Mouse (Mus musculus) natural killer cell, adult 2 months (primary cell): ENCODE measurements at regions not wholly inside any gene's neighbourhood (a gene's known extent, or its start where the extent isn't known, plus 50 kb on each side); places are given as distances from the start of the nearest gene placed in this dataset.

Source experiments
- DNase-seq, 2 experiments: peaks; one replicate each; pipeline ENCODE4 v3.0.0; 2022; ENCODE audit warnings: low spot score in 2 of 2

GRCm38 (mm10) chr4:152731988-152732387 is 254.3 kb upstream of the Kcnab2 start:
- DNase-seq = no peak

DNA sequence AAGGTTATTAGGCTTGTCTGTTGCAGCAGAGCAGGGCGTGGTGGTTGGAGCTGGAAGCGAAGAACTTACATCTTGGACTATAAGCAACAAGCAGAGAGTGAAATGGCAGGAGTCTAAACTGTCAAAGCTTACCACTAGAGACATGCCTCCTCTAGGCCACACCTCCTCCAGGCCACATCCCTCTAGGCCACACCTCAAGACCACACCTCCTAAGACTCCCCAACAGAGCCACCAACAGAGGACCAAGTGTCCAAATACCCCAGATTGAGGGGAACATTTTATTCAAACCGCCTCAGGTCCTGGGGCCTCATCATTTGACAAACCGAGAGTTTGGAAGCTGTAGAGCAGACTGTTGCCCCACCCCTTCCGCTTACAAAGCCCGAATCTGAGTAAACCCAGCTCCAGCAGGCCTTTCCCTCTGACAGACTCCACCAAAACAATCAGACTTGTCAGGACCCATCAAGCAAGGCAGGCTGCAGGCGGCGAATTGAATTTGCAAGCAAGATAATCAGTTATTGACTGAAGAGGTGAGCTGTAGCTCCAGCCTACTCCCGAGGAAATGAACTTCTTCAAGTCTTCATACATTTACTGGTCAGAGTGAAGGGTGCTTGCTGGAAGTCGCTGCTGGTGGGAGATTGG is 253.5 kb upstream of the Kcnab2 start:
- no peak for DNase-seq

DNA sequence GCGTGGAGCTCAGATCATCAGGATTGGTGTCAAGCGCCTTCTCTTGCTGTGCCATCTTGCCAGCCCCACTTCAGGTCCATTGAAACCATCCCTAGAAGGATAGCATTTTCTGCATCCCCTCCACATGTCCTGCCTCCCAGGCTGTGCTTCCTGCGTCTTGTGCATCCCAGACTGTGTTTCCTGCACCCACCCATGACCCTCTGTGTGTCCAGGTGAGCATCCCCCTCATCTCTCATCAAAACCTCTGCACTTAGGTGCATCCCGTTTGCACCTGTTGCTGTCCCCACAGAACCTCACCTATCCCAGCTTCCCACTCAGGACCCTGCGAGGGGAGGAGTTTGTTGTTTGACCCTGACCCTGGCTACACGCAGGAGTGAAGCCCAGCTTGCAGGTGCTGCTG is 251.8 kb upstream of the Kcnab2 start:
- no peak for DNase-seq

- DNase-seq = no peak
Observed at GRCm38 (mm10) chr4:152725881-152726280, 248.2 kb upstream of the Kcnab2 start.

DNA sequence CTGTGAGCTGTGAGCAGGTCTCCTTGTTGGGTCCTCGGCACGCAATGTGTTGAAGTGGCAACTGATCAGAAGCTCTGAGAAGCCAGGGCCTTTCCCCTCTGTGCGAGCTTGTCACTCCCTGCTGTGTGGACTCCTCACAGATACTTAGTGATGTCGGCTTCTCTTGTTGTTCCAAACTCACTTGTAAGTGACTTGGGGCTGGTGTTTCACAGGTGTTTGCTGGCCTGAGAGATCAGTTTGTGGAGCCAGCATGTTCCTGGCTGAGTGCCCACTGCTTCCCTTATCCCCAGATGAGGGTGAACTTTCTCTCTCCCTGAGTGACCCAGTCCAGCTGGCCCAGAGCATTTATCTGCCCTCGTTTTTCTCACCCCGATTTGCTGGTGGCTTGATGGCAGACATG is 247.8 kb upstream of the Kcnab2 start:
- no peak for DNase-seq

GRCm38 (mm10) chr4:152724741-152725140 is 247.1 kb upstream of the Kcnab2 start:
- DNase-seq = no peak

DNA sequence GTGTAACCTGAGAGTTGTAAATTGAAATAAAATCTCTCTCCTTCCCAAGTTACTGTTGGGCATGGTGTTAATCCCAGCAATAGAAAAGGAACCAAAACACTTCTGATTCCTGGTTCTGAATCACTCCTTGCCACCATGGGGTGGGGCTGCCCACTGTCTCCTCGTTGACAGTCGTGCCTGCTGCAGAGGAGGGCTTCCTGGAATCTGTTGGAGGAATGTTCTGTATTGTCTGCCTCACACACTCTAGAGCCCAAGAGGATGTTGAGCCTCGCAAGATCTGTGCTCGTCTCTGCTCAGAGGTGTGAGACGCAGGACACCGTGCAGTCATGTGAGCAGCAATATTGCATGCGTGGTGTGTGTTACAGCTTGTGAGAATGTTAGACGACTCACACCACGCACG is 246.4 kb upstream of the Kcnab2 start:
- no peak for DNase-seq

DNA sequence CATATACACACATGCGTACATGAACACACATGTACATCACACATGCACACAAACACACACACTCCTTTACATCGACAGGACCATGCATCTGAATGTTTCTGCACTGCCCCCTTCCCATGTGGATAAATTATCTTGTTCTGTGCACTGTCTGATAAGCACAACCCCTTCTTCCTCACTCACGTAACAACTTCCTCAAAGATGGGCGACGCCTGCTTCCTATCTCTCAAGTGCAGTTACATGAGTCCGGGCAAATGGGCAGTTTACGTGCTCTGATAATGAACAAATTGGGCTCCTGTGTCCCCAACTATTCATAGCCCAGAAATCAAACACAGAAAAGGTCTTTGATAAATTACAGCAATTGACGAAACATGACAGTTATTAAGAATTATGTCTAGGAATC is 242.9 kb upstream of the Kcnab2 start:
- no peak for DNase-seq

- DNase-seq = no peak
Observed at GRCm38 (mm10) chr4:152719416-152720127, 241.9 kb upstream of the Kcnab2 start.

DNA sequence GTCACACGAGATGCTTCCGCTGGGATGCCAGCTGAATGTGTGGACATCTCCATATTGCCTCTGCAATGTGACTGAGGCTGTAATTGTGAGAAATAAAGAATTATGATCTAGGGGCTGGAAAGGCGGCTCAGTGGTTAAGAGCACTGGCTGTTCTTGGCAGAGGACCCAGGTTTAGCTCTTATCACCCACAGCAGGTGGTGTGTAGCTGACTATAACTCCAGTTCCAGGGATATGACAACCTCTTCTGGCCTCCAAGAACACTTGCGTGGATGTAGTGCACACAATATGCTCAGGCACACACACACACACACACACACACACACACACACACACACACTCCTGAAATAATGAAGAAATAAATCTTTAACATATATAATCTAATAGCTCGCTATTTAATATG is 232.7 kb upstream of the Kcnab2 start:
- DNase-seq = no peak

- no peak for DNase-seq
Observed at GRCm38 (mm10) chr4:152700217-152700616, 222.5 kb upstream of the Kcnab2 start.

- DNase-seq = no peak
Observed at GRCm38 (mm10) chr4:152697247-152697960, 219.7 kb upstream of the Kcnab2 start.

DNA sequence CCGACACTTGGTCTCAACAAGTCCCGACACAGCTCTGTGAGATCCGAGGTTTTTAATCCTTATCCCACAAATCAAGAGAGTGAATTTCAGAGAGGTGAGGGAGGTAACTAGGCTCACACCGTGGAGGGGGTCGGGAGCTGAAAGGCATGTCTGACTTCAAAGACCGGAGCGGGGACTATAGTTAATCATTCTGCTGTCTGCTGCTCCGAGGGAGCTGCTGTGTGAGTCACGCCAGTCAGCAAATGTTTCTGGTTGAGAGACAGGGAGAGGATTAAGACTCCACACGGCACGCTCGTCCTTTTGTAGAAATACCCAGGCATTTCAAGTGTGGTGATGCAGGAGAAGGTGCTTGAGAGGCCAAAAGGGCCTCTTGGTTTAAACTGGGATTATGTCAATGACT is 214.1 kb upstream of the Kcnab2 start:
- DNase-seq = no peak

GRCm38 (mm10) chr4:152691302-152691701 is 213.6 kb upstream of the Kcnab2 start:
- no peak for DNase-seq

DNA sequence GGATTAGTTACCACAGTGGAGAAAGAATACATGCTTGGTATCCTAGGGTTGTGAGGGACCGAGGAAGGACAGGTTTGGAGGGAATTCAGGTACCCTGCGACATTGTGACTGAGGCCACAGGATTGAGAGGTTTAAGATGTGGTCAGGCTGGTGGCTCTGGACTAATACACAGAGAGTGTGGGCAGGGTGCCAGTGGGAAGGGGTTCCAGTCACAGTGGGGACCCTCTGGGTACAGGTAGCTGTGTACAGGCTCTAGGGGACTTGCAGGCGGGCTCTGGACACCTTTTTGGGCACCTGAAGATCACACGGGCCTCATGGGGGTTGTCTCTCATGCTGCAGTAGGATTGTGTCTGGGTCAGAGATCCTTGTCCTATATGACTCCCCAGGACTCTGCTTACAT is 213.1 kb upstream of the Kcnab2 start:
- no peak for DNase-seq

DNA sequence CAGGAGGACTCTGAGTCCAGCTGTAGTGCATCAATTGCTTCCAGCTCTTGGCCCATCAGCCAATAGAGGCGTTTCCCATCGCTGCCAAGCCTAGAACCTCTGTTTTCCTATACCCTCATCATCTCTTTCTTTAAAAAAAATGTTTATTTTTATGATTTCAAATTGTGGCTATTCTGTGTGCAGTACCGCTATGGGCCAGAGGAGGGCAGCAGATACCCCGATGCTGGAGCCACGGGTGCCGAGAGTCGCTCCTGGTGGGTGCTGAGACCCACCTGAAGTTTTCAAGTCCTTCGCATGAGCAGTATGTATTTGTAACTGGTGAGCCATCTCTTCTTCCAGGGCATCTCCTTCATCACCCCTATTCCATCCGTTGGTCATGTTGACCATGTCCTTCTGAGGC is 212.2 kb upstream of the Kcnab2 start:
- DNase-seq = no peak

GRCm38 (mm10) chr4:152686509-152687081 is 208.9 kb upstream of the Kcnab2 start:
- DNase-seq = no peak

DNA sequence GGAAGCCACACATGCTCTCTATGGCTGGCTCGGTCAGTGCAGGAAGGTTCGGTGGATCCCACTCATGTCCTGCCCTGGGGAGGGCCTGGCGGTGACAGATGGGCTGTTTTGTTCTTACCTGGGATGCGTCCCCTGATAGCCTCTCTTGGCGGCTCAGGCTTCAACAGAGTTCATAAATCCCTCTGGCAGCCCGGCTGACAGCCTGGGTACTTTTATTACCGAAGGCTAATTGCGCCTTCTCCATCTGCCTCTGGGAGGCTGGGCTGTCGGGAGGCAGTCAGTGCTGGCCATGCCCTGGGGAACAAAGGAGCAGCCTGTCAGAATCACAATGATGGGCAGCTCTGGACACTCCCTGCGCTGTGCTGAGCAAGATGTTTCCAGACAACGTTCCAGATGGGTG is 196.5 kb upstream of the Kcnab2 start:
- DNase-seq = no peak

DNA sequence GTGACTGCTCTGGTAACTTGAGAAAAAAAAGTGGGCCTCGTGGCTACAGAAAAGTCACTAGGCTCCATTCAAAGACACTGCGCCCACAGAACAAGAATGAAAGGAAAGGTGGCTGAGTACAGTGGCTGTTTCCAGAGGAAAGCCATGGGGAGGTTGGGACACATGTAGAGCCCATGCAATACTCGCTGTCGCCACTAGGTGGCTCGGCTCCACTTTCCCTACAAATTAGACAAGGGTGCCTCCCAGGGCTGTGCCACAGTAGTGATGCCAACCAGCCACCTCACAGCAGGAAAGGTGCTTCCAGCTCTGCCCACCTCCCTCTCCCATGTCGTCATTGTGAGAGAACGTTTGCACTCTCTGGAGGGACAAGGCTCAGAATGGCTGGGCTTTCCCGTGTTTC is 185.8 kb upstream of the Kcnab2 start:
- DNase-seq = no peak

GRCm38 (mm10) chr4:152663069-152663468 is 185.4 kb upstream of the Kcnab2 start:
- no peak for DNase-seq

- DNase-seq = no peak
Observed at GRCm38 (mm10) chr4:152662439-152662838, 184.8 kb upstream of the Kcnab2 start.

- DNase-seq = no peak
Observed at GRCm38 (mm10) chr4:152650198-152650597, 172.5 kb upstream of the Kcnab2 start.

GRCm38 (mm10) chr4:152647620-152648019 is 169.9 kb upstream of the Kcnab2 start:
- DNase-seq = no peak
